Mouse (Mus musculus): Measurements from ENCODE around the gene Slc5a5.

DNA sequence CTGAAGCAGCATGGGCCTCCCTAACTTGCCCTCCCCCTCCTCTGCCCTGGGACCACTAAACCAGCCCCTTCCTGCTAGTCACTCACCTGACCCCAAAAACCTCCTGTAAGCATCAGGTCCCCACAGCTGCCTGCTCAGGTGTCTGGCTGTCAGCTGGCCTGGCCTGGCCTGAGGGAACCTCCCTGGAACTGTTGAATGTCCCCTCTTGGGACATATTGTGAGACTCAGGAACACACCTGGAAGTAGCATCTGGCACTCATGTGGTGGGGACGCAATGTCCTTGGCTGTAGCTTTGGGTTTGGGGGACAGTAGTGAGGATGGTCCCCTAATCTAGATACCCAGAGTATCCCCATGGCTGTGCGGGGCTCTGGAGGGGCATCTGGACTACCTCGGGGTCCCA, 58.5 kb downstream of the Slc5a5 start:
- TF ChIP-seq CTCF (IDR thresholded peaks at IDR 0.05; ENCODE audit: low read depth) (no peak), EP300 (IDR thresholded peaks at IDR 0.05; ENCODE audit: low read depth) (no peak)

Measured in liver, embryonic 14.5 days (tissue).